13 mouse cellular contexts compared by ENCODE assay signal in genomic region chr17:51407046-51407445, GRCm38 (mm10).
DNase-seq lines count a peak whose midpoint lies in the region; ATAC-seq and TF ChIP-seq lines count a peak whose summit lies in the region.
"Had no signal": no experiment of that assay in that cellular context is flagged by ENCODE, and none has a peak within 500 bp of the region (broad histone marks: within the 10 kb centered on the region; RNA-seq: fewer than 3 reads in every experiment).

No protein-coding gene starts in this region.

- intact Hi-C loops in left cerebral cortex, postnatal 4 days (cut with DNase I) = no loop called here
- intact Hi-C loops in left cerebral cortex, postnatal 36 days (cut with DNase I) = no loop called here

- no peak for TF ChIP-seq CTCF in lung, adult 2 months (IDR thresholded peaks at IDR 0.05; ENCODE audit: insufficient read depth, low read length)

- no peak overlapping the region for H3K4me3 ChIP-seq in lung, adult 2 months (replicated peaks; ENCODE audit: extremely low read depth, low read depth, low read length)
- H3K4me3 ChIP-seq: hindbrain, embryonic 15.5 days; liver, embryonic 13.5 days; myocyte had no signal

- TF ChIP-seq POLR2A in lung, adult 2 months (IDR thresholded peaks at IDR 0.05; ENCODE audit: borderline replicate concordance, extremely low read depth, low read depth, low read length) = no peak

- H3K4me1 ChIP-seq in lung, adult 2 months (ENCODE audit: control insufficient read depth, insufficient read depth, low read length) = no peaks in the 10 kb centered on the region; the same call in 1 of the 2 replicates
- H3K4me1 ChIP-seq: hindbrain, embryonic 15.5 days; liver, embryonic 13.5 days had no signal

- 70% methylated on average over 4 of the region's 4 CpGs for WGBS in lung, adult 2 months

- peak; percentile 93 for ATAC-seq in common myeloid progenitor, adult 5-6 weeks (replicated peaks; ENCODE audit: low read depth, poor library complexity, severe bottlenecking)

- DNase-seq in left cerebral cortex, postnatal 4 days = peak; percentile 3
- DNase-seq in left cerebral cortex, postnatal 36 days (ENCODE audit: low spot score in 2 of 2) = no peak
- DNase-seq in naive thymus-derived CD4-positive, alpha-beta T cell, adult 2 months (ENCODE audit: low read depth) = peak; percentile 49
- peak; percentile 71 for DNase-seq in thymus, postnatal 4 days
- no peak for DNase-seq in lung, adult 2 months
- DNase-seq in kidney, postnatal 25 days = no peak
- DNase-seq: adrenal gland, adult 8-10 months; cerebellum, adult 11 months; kidney, adult 9 months; liver, embryonic 13.5 days had no signal

Comparison
In these comparisons a context has a peak if more than half of its experiments do, and no peak if none do; other contexts are left out.
1. DNase-seq: peak in left cerebral cortex, postnatal 4 days (single experiment), naive thymus-derived CD4-positive, alpha-beta T cell, adult 2 months (single experiment) and thymus, postnatal 4 days (single experiment); none in left cerebral cortex, postnatal 36 days (0 of 2), lung, adult 2 months (single experiment) and kidney, postnatal 25 days (0 of 2).